Mouse (Mus musculus): ENCODE data around the gene Psmb3. TPM values are rescaled to one million over a fixed set of nuclear protein-coding genes. Genes with fewer than 3 reads are reported as not detected.

The Psmb3 gene
- polyA plus RNA-seq, 1 experiment from 2014 or later = 374 TPM

- H3K4me1 ChIP-seq (replicated peaks) = peaks cover 46% of the 10 kb centered on the region
- ATAC-seq (ENCODE audit: low read depth) = peak; percentile 54
Measured at GRCm38 (mm10) chr11:97744063-97744717, 41.0 kb downstream of the Psmb3 start, which contains the start of gene Pip4k2b. Gene Pip4k2b, minus strand, starts transcription at chr11:97744704.

GRCm38 (mm10) chr11:97744718-97745330, 41.6 kb downstream of the Psmb3 start:
- peak overlapping the region; percentile 90 for H3K4me3 ChIP-seq (replicated peaks)
- H3K4me2 ChIP-seq = peak overlapping the region; percentile 92
- H3K27ac ChIP-seq = peak overlapping the region; percentile 85
- DNase-seq (peak; percentile 98), ATAC-seq (ENCODE audit: low read depth) (peak; percentile 91)
- 1% methylated on average over 47 of the region's 57 CpGs for WGBS (ENCODE audit: insufficient replicate concordance)
- peaks cover 50% of the 10 kb centered on the region for H3K4me1 ChIP-seq (replicated peaks)
- H3K36me3 ChIP-seq = peaks cover 35% of the 10 kb centered on the region
- H3K9me3 ChIP-seq (replicated peaks) = no peaks in the 10 kb centered on the region
- H3K27me3 ChIP-seq = no peaks in the 10 kb centered on the region
- peak overlapping the region; percentile 94 for H3K9ac ChIP-seq

More at GRCm38 (mm10) chr11:97744063-97744717, 41.0 kb downstream of the Psmb3 start, which contains the start of gene Pip4k2b:
- peak within 1 kb of the TSS; percentile 92 for H3K4me2 ChIP-seq
- H3K9ac ChIP-seq = peak within 1 kb of the TSS; percentile 94
- peaks cover 31% of the 10 kb centered on the region for H3K36me3 ChIP-seq
- H3K9me3 ChIP-seq (replicated peaks) = no peaks in the 10 kb centered on the region
- no peaks in the 10 kb centered on the region for H3K27me3 ChIP-seq
- WGBS (ENCODE audit: insufficient replicate concordance) = under 1% methylated on average over 63 of the region's 63 CpGs
- peak within 1 kb of the TSS; percentile 85 for H3K27ac ChIP-seq
- peak within 1 kb of the TSS; percentile 90 for H3K4me3 ChIP-seq (replicated peaks)
- DNase-seq = no peak

- Histone ChIP-seq H3K9me3 (replicated peaks) (no peaks in the 10 kb centered on the region), H3K4me2 (peak overlapping the region; percentile 61), H3K27me3 (no peaks in the 10 kb centered on the region), H3K36me3 (peaks cover 40% of the 10 kb centered on the region), H3K9ac (peak overlapping the region; percentile 83; the same call in 1 of the 2 replicates), H3K4me1 (replicated peaks) (peaks cover 49% of the 10 kb centered on the region), H3K4me3 (replicated peaks) (peak overlapping the region; percentile 90), H3K27ac (peak overlapping the region; percentile 85)
- no peak for DNase-seq
- no peak for ATAC-seq (ENCODE audit: low read depth)
- WGBS (ENCODE audit: insufficient replicate concordance) = 8% methylated on average over 13 of the region's 13 CpGs
Measured at GRCm38 (mm10) chr11:97745331-97745721, 42.1 kb downstream of the Psmb3 start.

GRCm38 (mm10) chr11:97747773-97748172, 44.6 kb downstream of the Psmb3 start:
- ATAC-seq (ENCODE audit: low read depth) (no peak), DNase-seq (no peak)
- Histone ChIP-seq H3K27me3 (no peaks in the 10 kb centered on the region), H3K9ac (no peak overlapping the region), H3K4me2 (no peak overlapping the region), H3K9me3 (replicated peaks) (peaks cover 5% of the 10 kb centered on the region; the same call in 1 of the 2 replicates), H3K4me1 (replicated peaks) (peaks cover 36% of the 10 kb centered on the region), H3K27ac (no peak overlapping the region), H3K4me3 (replicated peaks) (no peak overlapping the region), H3K36me3 (peaks cover 64% of the 10 kb centered on the region)
- 85% methylated on average over 8 of the region's 8 CpGs for WGBS (ENCODE audit: insufficient replicate concordance)

GRCm38 (mm10) chr11:97748496-97748895, 45.3 kb downstream of the Psmb3 start:
- Histone ChIP-seq H3K4me3 (replicated peaks) (no peak overlapping the region), H3K4me1 (replicated peaks) (peaks cover 29% of the 10 kb centered on the region), H3K27ac (no peak overlapping the region), H3K27me3 (no peaks in the 10 kb centered on the region), H3K9ac (no peak overlapping the region), H3K36me3 (peaks cover 71% of the 10 kb centered on the region), H3K9me3 (replicated peaks) (peaks cover 5% of the 10 kb centered on the region; the same call in 1 of the 2 replicates), H3K4me2 (no peak overlapping the region)
- WGBS (ENCODE audit: insufficient replicate concordance) = 75% methylated on average over 5 of the region's 5 CpGs
- DNase-seq (no peak), ATAC-seq (ENCODE audit: low read depth) (no peak)

- peaks cover 18% of the 10 kb centered on the region for H3K4me1 ChIP-seq (replicated peaks)
- H3K4me3 ChIP-seq (replicated peaks) = no peak overlapping the region
- peaks cover 5% of the 10 kb centered on the region; the same call in 1 of the 2 replicates for H3K9me3 ChIP-seq (replicated peaks)
- WGBS (ENCODE audit: insufficient replicate concordance) = 86% methylated on average over 8 of the region's 8 CpGs
- H3K4me2 ChIP-seq = no peak overlapping the region
- ATAC-seq (ENCODE audit: low read depth) = no peak
- H3K27ac ChIP-seq = no peak overlapping the region
- no peak overlapping the region for H3K9ac ChIP-seq
- no peak for DNase-seq
- H3K27me3 ChIP-seq = no peaks in the 10 kb centered on the region
- H3K36me3 ChIP-seq = peaks cover 92% of the 10 kb centered on the region
Measured at GRCm38 (mm10) chr11:97753277-97753676, 50.1 kb downstream of the Psmb3 start.

GRCm38 (mm10) chr11:97758125-97758524, 54.9 kb downstream of the Psmb3 start:
- 69% methylated on average over 1 of the region's 1 CpGs for WGBS (ENCODE audit: insufficient replicate concordance)
- DNase-seq (no peak), ATAC-seq (ENCODE audit: low read depth) (no peak)
- Histone ChIP-seq H3K9ac (no peak overlapping the region), H3K27me3 (no peaks in the 10 kb centered on the region), H3K4me2 (no peak overlapping the region), H3K9me3 (replicated peaks) (no peaks in the 10 kb centered on the region), H3K4me3 (replicated peaks) (no peak overlapping the region), H3K36me3 (peaks cover 89% of the 10 kb centered on the region), H3K27ac (no peak overlapping the region), H3K4me1 (replicated peaks) (peaks cover 9% of the 10 kb centered on the region)

GRCm38 (mm10) chr11:97758942-97759341, 55.7 kb downstream of the Psmb3 start:
- 63% methylated on average over 6 of the region's 6 CpGs for WGBS (ENCODE audit: insufficient replicate concordance)
- no peak overlapping the region for H3K4me2 ChIP-seq
- H3K27ac ChIP-seq = no peak overlapping the region
- no peak overlapping the region for H3K4me3 ChIP-seq (replicated peaks)
- no peaks in the 10 kb centered on the region for H3K9me3 ChIP-seq (replicated peaks)
- H3K27me3 ChIP-seq = no peaks in the 10 kb centered on the region
- peaks cover 86% of the 10 kb centered on the region for H3K36me3 ChIP-seq
- no peak overlapping the region for H3K9ac ChIP-seq
- no peak for ATAC-seq (ENCODE audit: low read depth)
- no peak for DNase-seq
- peaks cover 9% of the 10 kb centered on the region for H3K4me1 ChIP-seq (replicated peaks)

GRCm38 (mm10) chr11:97761638-97762037, 58.4 kb downstream of the Psmb3 start:
- Histone ChIP-seq H3K27ac (no peak overlapping the region), H3K4me2 (no peak overlapping the region), H3K36me3 (peaks cover 64% of the 10 kb centered on the region), H3K27me3 (no peaks in the 10 kb centered on the region), H3K4me1 (replicated peaks) (peaks cover 20% of the 10 kb centered on the region), H3K4me3 (replicated peaks) (no peak overlapping the region), H3K9me3 (replicated peaks) (no peaks in the 10 kb centered on the region), H3K9ac (no peak overlapping the region)
- no peak for DNase-seq
- ATAC-seq (ENCODE audit: low read depth) = no peak
